Mouse (Mus musculus): ENCODE measurements around the gene Ror1. TPM values are rescaled to one million over a fixed set of nuclear protein-coding genes. Genes with fewer than 3 reads are reported as not detected.

Ror1 gene
- polyA plus RNA-seq, 1 experiment from 2014 or later, result 0.29 TPM

- Histone ChIP-seq H3K4me3 (replicated peaks) (no peak overlapping the region), H3K4me2 (no peak overlapping the region), H3K4me1 (replicated peaks) (no peaks in the 10 kb centered on the region), H3K27ac (replicated peaks) (no peak overlapping the region), H3K36me3 (replicated peaks) (no peaks in the 10 kb centered on the region), H3K9ac (no peak overlapping the region), H3K9me3 (replicated peaks) (no peaks in the 10 kb centered on the region), H3K27me3 (no peaks in the 10 kb centered on the region)
- 48% methylated on average over 2 of the region's 2 CpGs for WGBS (ENCODE audit: insufficient replicate concordance)
- no peak for ATAC-seq (ENCODE audit: insufficient read depth)
Observed at GRCm38 (mm10) chr4:100131488-100131887, 35.9 kb downstream of the Ror1 start.

GRCm38 (mm10) chr4:100132261-100132660 lies 36.7 kb downstream of the Ror1 start:
- WGBS (ENCODE audit: insufficient replicate concordance), result 51% methylated on average over 3 of the region's 3 CpGs
- no peaks in the 10 kb centered on the region for H3K9me3 ChIP-seq (replicated peaks)
- no peak overlapping the region for H3K4me2 ChIP-seq
- H3K9ac ChIP-seq, result no peak overlapping the region
- no peaks in the 10 kb centered on the region for H3K4me1 ChIP-seq (replicated peaks)
- no peak overlapping the region for H3K4me3 ChIP-seq (replicated peaks)
- H3K27me3 ChIP-seq, result no peaks in the 10 kb centered on the region
- no peaks in the 10 kb centered on the region for H3K36me3 ChIP-seq (replicated peaks)
- H3K27ac ChIP-seq (replicated peaks), result no peak overlapping the region
- ATAC-seq (ENCODE audit: insufficient read depth), result no peak

GRCm38 (mm10) chr4:100136046-100136445 lies 40.5 kb downstream of the Ror1 start:
- Histone ChIP-seq H3K4me2 (no peak overlapping the region), H3K9ac (no peak overlapping the region), H3K36me3 (replicated peaks) (no peaks in the 10 kb centered on the region), H3K4me3 (replicated peaks) (no peak overlapping the region), H3K9me3 (replicated peaks) (no peaks in the 10 kb centered on the region), H3K27me3 (no peaks in the 10 kb centered on the region), H3K27ac (replicated peaks) (no peak overlapping the region), H3K4me1 (replicated peaks) (no peaks in the 10 kb centered on the region)
- no peak for ATAC-seq (ENCODE audit: insufficient read depth)
- WGBS (ENCODE audit: insufficient replicate concordance), result 52% methylated on average over 4 of the region's 4 CpGs

- 70% methylated on average over 11 of the region's 11 CpGs for WGBS (ENCODE audit: insufficient replicate concordance)
- H3K27ac ChIP-seq (replicated peaks), result no peak overlapping the region
- H3K36me3 ChIP-seq (replicated peaks), result no peaks in the 10 kb centered on the region
- H3K4me1 ChIP-seq (replicated peaks), result no peaks in the 10 kb centered on the region
- no peak overlapping the region for H3K4me3 ChIP-seq (replicated peaks)
- H3K4me2 ChIP-seq, result no peak overlapping the region
- no peak for ATAC-seq (ENCODE audit: insufficient read depth)
- no peaks in the 10 kb centered on the region for H3K9me3 ChIP-seq (replicated peaks)
- no peaks in the 10 kb centered on the region for H3K27me3 ChIP-seq
- no peak overlapping the region for H3K9ac ChIP-seq
Observed at GRCm38 (mm10) chr4:100137102-100137835, 41.7 kb downstream of the Ror1 start.

GRCm38 (mm10) chr4:100141626-100142025 lies 46.0 kb downstream of the Ror1 start:
- Histone ChIP-seq H3K36me3 (replicated peaks) (no peaks in the 10 kb centered on the region), H3K9ac (no peak overlapping the region), H3K4me2 (no peak overlapping the region), H3K9me3 (replicated peaks) (no peaks in the 10 kb centered on the region), H3K4me3 (replicated peaks) (no peak overlapping the region), H3K4me1 (replicated peaks) (no peaks in the 10 kb centered on the region), H3K27me3 (no peaks in the 10 kb centered on the region), H3K27ac (replicated peaks) (no peak overlapping the region)
- WGBS (ENCODE audit: insufficient replicate concordance), result 40% methylated on average over 2 of the region's 2 CpGs
- no peak for ATAC-seq (ENCODE audit: insufficient read depth)

- Histone ChIP-seq H3K9ac (no peak overlapping the region), H3K27me3 (no peaks in the 10 kb centered on the region), H3K4me3 (replicated peaks) (no peak overlapping the region), H3K36me3 (replicated peaks) (no peaks in the 10 kb centered on the region), H3K9me3 (replicated peaks) (no peaks in the 10 kb centered on the region), H3K4me2 (no peak overlapping the region), H3K27ac (replicated peaks) (no peak overlapping the region), H3K4me1 (replicated peaks) (no peaks in the 10 kb centered on the region)
- 72% methylated on average over 4 of the region's 4 CpGs for WGBS (ENCODE audit: insufficient replicate concordance)
- no peak for ATAC-seq (ENCODE audit: insufficient read depth)
Observed at GRCm38 (mm10) chr4:100144744-100145143, 49.2 kb downstream of the Ror1 start.

GRCm38 (mm10) chr4:100150797-100151196 lies 55.2 kb downstream of the Ror1 start:
- no peak for ATAC-seq (ENCODE audit: insufficient read depth)
- no peaks in the 10 kb centered on the region for H3K27me3 ChIP-seq
- H3K4me2 ChIP-seq, result no peak overlapping the region
- no peak overlapping the region for H3K9ac ChIP-seq
- no peaks in the 10 kb centered on the region for H3K4me1 ChIP-seq (replicated peaks)
- H3K36me3 ChIP-seq (replicated peaks), result no peaks in the 10 kb centered on the region
- H3K9me3 ChIP-seq (replicated peaks), result no peaks in the 10 kb centered on the region
- H3K4me3 ChIP-seq (replicated peaks), result no peak overlapping the region
- 59% methylated on average over 1 of the region's 1 CpGs for WGBS (ENCODE audit: insufficient replicate concordance)
- H3K27ac ChIP-seq (replicated peaks), result no peak overlapping the region

GRCm38 (mm10) chr4:100154560-100155130 lies 59.1 kb downstream of the Ror1 start:
- Histone ChIP-seq H3K4me2 (no peak overlapping the region), H3K9ac (no peak overlapping the region), H3K4me3 (replicated peaks) (no peak overlapping the region), H3K36me3 (replicated peaks) (no peaks in the 10 kb centered on the region), H3K4me1 (replicated peaks) (no peaks in the 10 kb centered on the region), H3K27me3 (no peaks in the 10 kb centered on the region), H3K27ac (replicated peaks) (no peak overlapping the region), H3K9me3 (replicated peaks) (no peaks in the 10 kb centered on the region)
- WGBS (ENCODE audit: insufficient replicate concordance), result 63% methylated on average over 7 of the region's 7 CpGs
- ATAC-seq (ENCODE audit: insufficient read depth), result no peak

- WGBS (ENCODE audit: insufficient replicate concordance), result 54% methylated on average over 3 of the region's 3 CpGs
- Histone ChIP-seq H3K36me3 (replicated peaks) (no peaks in the 10 kb centered on the region), H3K4me1 (replicated peaks) (no peaks in the 10 kb centered on the region), H3K9ac (no peak overlapping the region), H3K4me2 (no peak overlapping the region), H3K9me3 (replicated peaks) (no peaks in the 10 kb centered on the region), H3K4me3 (replicated peaks) (no peak overlapping the region), H3K27ac (replicated peaks) (no peak overlapping the region), H3K27me3 (no peaks in the 10 kb centered on the region)
- ATAC-seq (ENCODE audit: insufficient read depth), result no peak
Observed at GRCm38 (mm10) chr4:100155731-100156130, 60.1 kb downstream of the Ror1 start.

- no peaks in the 10 kb centered on the region for H3K27me3 ChIP-seq
- H3K27ac ChIP-seq (replicated peaks), result no peak overlapping the region
- H3K36me3 ChIP-seq (replicated peaks), result no peaks in the 10 kb centered on the region
- H3K4me1 ChIP-seq (replicated peaks), result no peaks in the 10 kb centered on the region
- H3K9me3 ChIP-seq (replicated peaks), result no peaks in the 10 kb centered on the region
- 67% methylated on average over 5 of the region's 5 CpGs for WGBS (ENCODE audit: insufficient replicate concordance)
- no peak overlapping the region for H3K4me3 ChIP-seq (replicated peaks)
- H3K4me2 ChIP-seq, result no peak overlapping the region
- ATAC-seq (ENCODE audit: insufficient read depth), result no peak
- no peak overlapping the region for H3K9ac ChIP-seq
Observed at GRCm38 (mm10) chr4:100158401-100158800, 62.8 kb downstream of the Ror1 start.

- Histone ChIP-seq H3K27me3 (no peaks in the 10 kb centered on the region), H3K36me3 (replicated peaks) (no peaks in the 10 kb centered on the region), H3K4me2 (no peak overlapping the region), H3K9ac (no peak overlapping the region), H3K27ac (replicated peaks) (no peak overlapping the region), H3K9me3 (replicated peaks) (no peaks in the 10 kb centered on the region), H3K4me1 (replicated peaks) (no peaks in the 10 kb centered on the region), H3K4me3 (replicated peaks) (no peak overlapping the region)
- ATAC-seq (ENCODE audit: insufficient read depth), result no peak
Observed at GRCm38 (mm10) chr4:100160156-100160555, 64.6 kb downstream of the Ror1 start.

- H3K27ac ChIP-seq (replicated peaks), result no peak overlapping the region
- ATAC-seq (ENCODE audit: insufficient read depth), result no peak
- H3K9me3 ChIP-seq (replicated peaks), result no peaks in the 10 kb centered on the region
- H3K36me3 ChIP-seq (replicated peaks), result no peaks in the 10 kb centered on the region
- no peak overlapping the region for H3K4me3 ChIP-seq (replicated peaks)
- H3K27me3 ChIP-seq, result no peaks in the 10 kb centered on the region
- no peak overlapping the region for H3K9ac ChIP-seq
- H3K4me2 ChIP-seq, result no peak overlapping the region
- H3K4me1 ChIP-seq (replicated peaks), result no peaks in the 10 kb centered on the region
- WGBS (ENCODE audit: insufficient replicate concordance), result 63% methylated on average over 7 of the region's 7 CpGs
Observed at GRCm38 (mm10) chr4:100165790-100166189, 70.2 kb downstream of the Ror1 start.

All from liver, embryonic 15.5 days (tissue).